Mouse (Mus musculus) activated CD4-positive, CD25-positive, alpha-beta regulatory T cell (primary cell): ENCODE results near the gene Erc2. TPM values are rescaled to one million over a fixed set of nuclear protein-coding genes. Genes with fewer than 3 reads are reported as not detected.

Experiments
- polyA plus RNA-seq, 2 experiments: library from polyadenylated mRNA; unstranded; fragments of 100-300 nt; shearing (Covaris generic); gene quantifications; one replicate each; pipeline ENCODE4 v1.2.1; 2017

The Erc2 gene
- under 1 TPM in 1 of 2 experiments, not detected in 1; 0.16 TPM for polyA plus RNA-seq

DNA sequence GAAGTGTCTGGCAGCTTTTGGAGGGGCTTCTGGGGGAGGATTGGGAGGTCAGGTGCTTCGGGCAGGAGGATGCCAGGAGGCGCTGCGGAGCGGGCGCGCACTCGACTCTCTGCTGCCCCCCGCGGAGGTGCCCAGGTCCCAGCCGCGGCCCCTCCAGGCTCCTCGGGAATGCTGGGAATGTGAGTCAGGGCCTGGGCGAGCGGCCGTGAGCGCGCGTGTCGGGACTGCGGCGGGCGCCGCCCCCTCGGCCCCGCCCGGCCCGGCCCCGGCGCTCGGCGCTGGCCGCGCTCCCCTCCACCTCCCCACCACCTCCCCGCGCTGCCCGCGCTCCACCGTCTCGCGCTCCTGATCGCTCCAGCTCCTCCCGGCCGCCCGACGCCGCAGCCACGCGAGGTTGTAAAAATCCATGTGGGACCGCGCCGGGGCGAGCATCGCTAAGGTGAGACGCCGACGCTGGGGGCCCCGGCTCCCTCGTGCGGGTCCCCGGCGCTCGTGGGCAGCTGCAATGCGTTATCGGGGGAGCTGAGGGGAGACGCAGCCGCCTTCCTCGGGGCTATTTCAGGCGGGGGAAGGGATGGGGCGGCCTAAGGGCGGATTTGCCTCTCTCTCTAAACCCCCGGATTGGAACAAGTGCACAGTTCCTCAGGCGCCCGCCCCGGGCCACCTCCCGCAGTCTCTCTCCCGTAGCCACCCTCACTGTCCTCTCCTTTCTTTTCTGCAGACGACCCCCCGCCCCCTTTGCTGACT, at the start of gene Erc2:
TSS of gene Erc2 (plus strand) at position 253 of the 747 bp plus-strand sequence.

DNA sequence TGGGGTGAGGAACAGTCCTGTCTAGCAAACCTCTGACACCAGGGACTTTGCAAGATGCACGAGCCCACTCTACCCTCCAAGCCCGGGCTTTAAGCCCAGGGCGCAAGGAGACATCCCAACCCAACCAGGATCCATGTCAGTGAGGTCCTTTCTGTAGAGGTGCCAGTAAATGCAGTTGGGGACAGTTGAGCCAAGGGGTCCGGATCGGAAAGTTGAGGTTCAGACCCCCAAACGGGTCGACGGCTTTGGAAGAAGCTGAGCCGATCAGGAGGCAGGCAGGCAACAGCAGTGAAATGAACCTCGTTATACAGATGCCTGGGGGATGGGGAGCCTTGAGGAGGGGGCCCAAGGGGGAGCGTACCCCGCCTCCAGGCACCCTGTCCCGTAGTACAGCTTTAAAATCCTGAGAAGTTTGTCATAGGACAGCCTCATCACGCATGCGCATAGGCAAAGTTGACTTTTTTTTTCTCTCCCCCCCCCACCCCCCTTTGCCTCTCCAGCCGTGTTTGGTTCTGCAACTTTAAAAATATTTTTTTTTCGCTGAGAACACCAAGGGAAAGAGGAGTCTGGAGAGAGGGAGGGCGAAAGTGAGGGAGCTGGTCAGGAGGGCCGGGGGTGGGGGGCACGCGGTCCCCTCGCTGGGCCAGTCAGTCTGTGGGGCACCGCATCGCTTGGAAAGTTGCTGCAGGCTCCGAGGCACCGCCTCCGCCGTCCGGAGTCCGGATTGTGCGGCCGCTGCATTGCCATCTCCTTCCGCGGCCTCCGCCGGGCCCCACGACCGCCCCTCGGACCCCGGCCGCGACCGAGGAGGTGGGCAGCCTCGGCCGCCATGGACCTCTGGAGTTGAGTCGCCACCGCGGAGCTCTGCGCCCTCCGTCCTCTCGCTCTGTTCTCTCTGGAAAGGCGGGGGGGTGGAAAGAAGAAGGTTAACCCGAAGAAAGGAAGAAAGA, 882.1 kb downstream of the Erc2 start, which contains the start of gene Wnt5a:
TSS of gene Wnt5a (plus strand) at position 650 of the 950 bp plus-strand sequence.

Other genes starting within 250 kb of the Erc2 start
- 10 to 100 TPM; 27.6 to 28.5 TPM for gene Fam208a, start 193.6 kb upstream of the Erc2 start, polyA plus RNA-seq
- gene Ccdc66, start 114.0 kb upstream of the Erc2 start, polyA plus RNA-seq: 10 to 100 TPM; 11.2 to 13.4 TPM